Mouse (Mus musculus): ENCODE results near the gene Iqsec1.
A peak's percentile ranks its signal among the peaks of the same experiment; 100 is the strongest.

The Iqsec1 gene

DNA sequence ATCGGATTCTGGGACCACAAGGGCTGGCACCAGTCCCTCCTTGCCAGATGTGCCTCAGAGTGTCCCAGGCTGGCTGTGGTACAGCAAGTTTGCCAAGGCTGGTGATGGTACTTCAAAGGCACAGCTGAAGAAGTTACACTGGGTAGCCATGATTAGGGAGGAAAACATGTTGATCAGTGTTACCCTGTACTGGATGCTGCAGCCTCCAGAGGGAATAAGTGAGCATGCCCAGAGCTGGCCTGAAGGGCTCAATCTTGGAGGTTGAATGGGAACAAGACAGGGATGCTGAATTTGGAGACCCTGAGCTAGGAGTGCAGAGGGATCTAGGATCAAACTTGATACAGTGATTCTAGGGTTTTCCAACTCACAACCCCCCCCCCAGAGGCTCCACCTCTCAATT lies 175.0 kb downstream of the Iqsec1 start:
- no peak for DNase-seq (ENCODE audit: low spot score in 2 of 2)

DNA sequence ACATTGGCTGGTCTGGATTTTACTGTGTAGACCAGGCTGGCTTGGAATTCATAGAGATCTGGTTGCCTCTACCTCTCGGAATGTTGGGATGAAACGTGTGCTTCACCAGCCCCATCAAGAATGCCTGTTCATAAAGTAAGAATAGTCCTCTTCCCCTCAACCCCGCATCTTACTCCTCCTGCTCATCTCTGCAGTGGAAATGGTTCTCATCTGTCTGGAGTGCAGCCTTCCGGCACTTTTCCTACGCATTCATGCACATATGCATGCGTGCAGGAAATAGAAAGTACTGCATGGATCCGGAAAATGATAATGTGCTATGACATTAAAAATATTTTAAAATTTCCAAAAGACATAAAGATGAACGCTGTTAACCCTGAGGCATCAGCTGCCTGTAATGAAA lies 175.9 kb downstream of the Iqsec1 start:
- no peak for DNase-seq (ENCODE audit: low spot score in 2 of 2)

DNA sequence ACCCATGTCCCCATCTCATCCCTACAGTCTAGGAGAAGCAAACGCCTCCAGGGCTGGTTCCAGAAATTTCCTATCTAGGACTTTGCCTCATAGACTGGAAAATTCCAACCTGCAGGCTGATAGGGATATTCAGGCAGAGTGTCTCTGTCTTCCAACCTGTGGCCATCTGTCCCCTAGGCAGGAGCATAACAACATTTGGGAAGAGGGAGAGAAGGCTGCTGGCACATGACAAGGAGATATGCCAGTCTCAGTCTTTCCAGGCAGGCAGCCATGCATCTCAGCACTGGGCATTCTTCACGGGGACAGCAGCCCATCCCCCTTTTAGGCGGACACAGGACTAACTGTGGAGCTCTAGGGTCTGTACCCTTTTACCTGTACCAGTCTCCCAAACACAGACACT lies 176.4 kb downstream of the Iqsec1 start:
- DNase-seq (ENCODE audit: low spot score in 2 of 2), result no peak

DNA sequence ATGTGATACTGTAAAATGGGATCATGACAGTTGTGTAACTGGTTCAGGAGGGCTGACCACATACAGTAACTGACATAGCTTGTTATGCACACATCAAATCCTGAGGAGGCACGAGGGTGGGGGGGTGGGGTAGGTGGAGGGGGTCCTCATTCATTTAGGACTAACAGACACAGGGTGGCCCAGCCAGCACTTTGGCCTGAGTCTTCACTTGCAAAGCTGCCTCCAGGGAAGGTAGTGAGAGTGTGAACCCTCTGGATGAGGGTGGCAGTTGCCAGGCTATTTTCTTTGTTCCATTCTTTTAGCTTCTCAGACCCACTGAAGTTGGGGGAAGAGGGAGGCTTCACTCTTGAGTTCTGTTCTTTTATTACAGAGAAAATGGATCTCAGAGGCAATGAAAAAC lies 177.9 kb downstream of the Iqsec1 start:
- no peak for DNase-seq (ENCODE audit: low spot score in 2 of 2)

DNA sequence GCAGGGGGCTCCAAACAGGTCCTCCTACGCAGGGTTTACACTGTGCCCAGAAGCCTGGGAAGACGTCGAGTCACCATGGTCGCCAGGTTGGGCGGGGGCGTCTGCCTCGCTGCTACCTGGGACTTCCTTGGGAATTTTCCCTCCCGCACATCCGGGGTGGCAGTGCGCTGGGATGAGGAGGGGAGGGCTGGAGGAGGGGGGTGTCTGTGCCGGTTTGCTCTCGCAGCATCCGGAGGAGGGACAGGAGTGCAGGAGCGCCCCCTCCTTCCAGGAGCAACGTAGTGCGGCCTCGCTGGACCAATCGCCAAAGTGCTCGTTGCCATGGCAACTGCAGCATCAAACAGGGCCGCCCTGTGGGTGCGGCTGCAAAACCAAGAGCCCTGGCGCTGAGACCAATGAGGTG lies 178.5 kb downstream of the Iqsec1 start:
- peak; percentile 95 to 96 for DNase-seq (ENCODE audit: low spot score in 2 of 2)

DNA sequence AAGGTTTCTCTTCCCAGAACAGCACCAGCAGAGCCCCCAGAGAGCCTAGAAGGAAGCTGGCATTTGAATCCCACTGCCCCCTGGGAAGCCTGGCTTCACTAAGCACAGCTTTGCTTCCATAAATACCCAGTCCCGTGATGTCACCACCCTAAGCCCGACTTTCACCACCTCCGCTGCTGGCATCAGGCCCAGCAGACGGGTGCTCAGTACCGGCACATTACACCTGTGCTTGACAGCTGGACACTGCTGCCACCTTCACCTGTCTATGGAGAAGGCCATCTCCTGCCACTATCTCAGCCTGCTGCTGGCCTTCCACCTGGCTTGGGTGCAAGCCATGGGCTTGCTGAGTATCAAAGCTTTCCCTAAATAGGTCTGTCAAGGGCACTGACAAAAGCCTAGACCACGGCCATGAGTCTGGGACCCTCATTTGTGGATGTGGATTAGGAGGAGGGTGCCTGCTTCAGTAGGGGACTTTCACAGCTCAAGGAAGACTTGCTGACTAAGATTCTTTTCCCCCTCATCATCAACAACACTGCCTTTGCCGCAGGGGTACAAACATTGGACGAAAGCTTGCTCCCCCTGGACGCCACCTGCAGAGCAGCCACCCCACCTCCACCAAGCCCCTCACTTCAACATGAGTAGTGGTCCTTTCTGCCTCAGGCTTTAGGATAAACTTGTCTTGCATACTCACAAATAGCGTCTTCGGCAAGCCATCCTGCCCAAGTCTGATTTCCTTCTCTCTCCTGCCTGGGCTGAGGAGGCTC lies 179.2 kb downstream of the Iqsec1 start:
- DNase-seq (ENCODE audit: low spot score in 2 of 2), result peak; percentile 65 to 68

DNA sequence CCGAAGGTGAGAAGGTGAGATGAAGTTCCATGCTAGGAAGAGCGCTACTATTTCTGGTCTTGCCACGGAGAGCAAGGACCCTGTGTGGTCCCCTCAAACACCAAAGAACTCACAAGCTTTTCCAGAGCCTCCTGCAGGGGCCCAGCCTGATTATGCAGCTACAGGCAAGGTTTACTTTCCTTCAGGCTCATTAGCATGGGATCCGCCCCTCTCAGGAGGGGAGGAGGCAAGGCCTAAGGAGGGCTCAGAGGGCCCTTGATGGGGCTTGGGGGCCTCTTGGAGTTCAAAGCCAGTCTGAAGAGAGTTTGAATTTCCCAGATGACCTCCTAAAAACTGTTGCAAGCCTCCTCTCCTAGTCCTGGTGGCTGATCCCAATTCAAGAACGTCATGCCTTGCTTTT lies 179.9 kb downstream of the Iqsec1 start:
- DNase-seq (ENCODE audit: low spot score in 2 of 2), result no peak

DNA sequence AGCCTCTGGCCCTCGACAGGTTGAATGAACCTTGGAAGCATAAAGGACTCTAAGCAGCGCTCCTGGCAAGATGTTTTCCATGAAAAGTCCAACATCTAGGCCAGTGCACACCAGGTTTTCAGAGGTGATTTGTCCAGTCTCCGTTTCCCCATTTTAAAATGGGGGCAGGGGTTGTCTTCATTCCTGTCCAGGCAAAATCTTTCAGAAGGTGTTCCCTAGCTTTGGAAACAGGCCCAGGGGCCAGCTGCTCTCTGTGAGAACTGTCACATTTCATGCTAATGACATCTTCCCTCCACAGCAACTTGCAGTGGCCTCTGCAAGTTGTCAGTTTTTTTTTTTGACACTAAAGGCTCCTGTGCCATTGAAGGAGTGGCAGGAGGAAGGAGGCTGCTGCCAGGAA lies 180.4 kb downstream of the Iqsec1 start:
- DNase-seq (ENCODE audit: low spot score in 2 of 2), result no peak

DNA sequence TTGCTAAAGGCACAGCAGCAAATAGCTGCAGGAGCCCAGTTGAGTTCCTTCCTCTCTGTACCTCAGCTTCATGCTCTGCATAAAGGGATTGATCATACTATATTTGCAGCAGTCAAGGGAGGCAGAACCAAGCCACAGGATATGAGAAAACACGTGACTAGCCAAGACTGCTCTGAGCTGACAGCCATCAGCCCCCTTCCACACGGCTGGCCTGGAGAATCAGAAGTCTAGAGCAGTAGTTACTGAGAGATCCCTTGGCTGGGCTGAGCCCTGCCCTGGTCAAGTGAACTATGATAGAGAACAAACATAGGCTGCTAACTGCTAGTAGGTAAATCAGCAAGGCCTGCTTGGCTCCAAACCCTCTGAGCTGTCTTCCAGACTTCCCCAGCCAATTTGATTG lies 180.9 kb downstream of the Iqsec1 start:
- DNase-seq (ENCODE audit: low spot score in 2 of 2), result no peak

DNA sequence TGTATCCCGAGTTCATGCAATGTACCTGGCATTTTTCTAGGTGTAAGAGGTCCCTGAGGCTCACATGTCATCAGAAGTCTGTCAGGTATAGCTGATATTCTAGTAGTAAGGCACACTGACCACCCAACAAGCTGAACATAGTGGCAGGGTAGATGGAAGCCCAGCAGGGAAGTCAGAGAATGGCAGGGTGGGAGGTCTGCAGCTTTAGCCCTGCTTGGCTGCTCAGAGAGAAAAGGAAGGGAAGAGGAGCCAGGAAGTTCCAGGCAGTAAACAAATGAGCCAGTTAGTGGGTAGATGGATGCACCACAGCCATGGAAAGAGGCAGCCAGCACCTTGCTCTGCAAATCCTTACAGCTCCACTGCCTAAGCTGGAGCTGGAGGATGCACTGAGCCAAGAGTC lies 181.7 kb downstream of the Iqsec1 start:
- DNase-seq (ENCODE audit: low spot score in 2 of 2), result no peak

DNA sequence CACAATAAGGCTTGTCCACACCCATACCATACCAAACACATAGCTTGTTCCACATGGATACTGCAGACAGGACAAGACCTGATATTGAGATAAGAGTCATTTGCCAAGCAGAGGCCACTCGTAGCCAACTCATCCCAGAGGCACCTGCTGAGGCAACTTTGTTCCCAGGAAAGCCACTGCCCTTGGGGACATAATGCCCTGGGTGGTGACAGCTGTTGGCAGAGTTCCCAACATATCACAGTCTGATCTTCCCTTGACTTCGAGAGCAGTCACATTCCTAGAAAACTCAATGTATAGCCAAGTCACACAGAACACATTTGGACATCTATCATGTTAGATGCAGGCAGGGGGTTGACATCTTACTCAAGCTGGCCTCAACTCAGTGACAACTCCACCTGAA lies 183.4 kb downstream of the Iqsec1 start:
- no peak for DNase-seq (ENCODE audit: low spot score in 2 of 2)

DNA sequence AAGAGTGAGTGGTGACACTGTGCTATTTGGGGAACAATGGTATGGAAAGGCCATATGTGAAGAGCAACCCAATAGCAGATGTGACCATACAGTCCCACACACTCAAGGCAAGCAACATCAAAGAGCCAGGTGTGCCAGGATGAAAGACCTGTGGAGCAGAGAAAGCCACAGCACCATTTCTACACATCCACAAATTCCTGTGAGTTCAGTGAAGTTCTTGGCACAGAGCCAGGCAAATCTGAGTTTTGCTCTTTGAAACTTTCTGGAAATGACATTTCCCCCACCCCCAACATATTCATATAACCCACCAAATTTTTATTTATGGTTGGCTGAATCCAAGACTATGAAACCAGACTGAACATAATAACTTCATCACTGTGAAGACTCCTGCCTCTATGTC lies 183.8 kb downstream of the Iqsec1 start:
- no peak for DNase-seq (ENCODE audit: low spot score in 2 of 2)

DNA sequence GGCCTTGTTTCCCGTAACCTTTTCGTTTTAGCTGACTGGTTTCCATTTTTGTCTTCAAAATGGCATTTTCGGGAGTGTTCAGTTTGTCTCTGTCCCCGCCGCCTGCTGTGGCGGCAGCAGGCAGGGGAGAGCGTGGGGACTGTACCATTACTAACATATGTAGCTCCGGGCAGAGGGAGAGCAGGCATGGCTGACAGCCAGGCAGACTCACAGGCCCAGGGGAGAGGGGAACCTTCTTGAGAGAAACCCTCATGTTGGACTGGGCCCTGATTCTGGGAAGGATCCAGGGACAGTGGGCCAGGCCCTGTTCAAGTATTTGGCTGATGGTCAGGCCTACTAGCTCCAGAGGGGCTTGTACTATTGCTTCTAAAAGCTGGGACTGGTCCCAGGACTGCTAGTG lies 185.9 kb downstream of the Iqsec1 start:
- peak; percentile 60 to 71 for DNase-seq (ENCODE audit: low spot score in 2 of 2)

DNA sequence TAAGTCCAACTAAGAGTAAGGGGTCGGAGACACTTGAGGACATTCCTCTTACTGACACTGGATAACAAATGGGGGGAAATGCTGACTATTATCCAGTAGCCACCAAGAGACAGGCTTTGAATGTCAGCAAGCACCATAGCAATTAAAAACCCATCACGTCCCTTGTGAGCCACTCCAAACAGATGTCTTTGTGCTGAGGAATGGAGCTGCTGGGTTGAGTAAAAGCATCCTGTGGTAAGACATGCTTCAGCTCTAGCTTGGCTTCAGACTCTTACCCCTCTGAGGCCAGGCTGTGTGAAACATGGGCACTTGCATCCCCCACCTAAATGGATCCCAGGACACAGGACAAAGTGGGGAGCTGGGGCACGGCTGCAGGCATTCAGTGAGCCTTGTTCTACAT lies 186.4 kb downstream of the Iqsec1 start:
- DNase-seq (ENCODE audit: low spot score in 2 of 2), result no peak

DNA sequence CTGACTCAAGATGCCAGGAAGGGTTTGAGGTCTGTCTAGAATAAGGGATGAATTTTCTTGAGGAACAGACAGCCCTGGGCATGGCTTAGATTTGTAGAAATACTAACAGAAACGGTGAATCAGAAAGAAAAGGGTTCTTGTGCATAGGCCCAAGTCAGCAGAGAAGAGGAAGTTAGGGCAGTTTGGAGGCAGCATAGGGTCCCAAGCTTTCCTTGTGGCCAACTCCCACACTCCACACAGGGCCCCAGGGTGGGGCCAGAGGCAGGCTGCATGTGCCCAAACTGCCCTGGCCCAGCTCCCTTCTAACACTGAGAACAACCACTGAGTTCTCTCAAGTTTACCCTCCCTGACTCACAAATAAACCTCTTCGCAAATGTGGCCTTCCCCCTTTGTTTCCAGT lies 187.7 kb downstream of the Iqsec1 start:
- DNase-seq (ENCODE audit: low spot score in 2 of 2), result no peak

DNA sequence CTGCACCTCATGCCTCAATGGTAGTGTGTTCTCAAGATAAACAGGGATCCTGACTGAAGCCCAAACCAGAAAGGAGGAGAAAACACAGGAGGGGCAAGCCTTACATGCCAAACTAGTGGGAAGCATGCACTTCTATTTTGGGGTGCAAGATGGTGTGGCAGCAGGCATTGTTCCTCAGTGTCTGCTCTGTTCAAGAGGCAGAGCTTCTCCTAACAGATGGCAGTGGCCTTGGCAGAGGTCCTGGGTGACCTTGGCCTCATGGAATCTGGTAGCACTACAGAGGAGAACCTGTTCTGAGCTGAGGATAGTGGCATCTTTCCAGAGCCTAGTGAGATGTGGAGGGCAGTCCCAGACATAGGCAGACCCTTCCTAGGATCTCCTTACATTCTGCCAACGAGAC lies 189.4 kb downstream of the Iqsec1 start:
- no peak for DNase-seq (ENCODE audit: low spot score in 2 of 2)

DNA sequence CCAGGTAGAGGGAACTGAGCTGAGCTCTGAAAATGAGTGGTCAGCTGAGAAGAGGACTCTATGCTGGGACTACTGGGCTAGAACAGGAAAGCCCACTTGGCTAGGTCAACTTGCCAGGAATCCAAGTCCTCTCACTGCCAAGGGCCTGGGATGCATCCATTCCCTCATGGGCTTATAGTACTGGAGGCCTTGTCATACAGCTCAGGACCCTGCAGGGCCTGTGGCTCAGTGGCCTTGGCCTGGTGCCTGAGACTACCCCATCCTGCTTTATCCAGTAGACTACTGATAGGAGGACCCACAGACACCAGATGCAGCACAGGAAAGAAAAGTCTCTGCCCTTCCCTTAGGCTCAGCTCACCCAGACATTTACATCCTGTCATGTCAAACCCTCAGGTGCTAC lies 190.3 kb downstream of the Iqsec1 start:
- DNase-seq (ENCODE audit: low spot score in 2 of 2), result no peak

DNA sequence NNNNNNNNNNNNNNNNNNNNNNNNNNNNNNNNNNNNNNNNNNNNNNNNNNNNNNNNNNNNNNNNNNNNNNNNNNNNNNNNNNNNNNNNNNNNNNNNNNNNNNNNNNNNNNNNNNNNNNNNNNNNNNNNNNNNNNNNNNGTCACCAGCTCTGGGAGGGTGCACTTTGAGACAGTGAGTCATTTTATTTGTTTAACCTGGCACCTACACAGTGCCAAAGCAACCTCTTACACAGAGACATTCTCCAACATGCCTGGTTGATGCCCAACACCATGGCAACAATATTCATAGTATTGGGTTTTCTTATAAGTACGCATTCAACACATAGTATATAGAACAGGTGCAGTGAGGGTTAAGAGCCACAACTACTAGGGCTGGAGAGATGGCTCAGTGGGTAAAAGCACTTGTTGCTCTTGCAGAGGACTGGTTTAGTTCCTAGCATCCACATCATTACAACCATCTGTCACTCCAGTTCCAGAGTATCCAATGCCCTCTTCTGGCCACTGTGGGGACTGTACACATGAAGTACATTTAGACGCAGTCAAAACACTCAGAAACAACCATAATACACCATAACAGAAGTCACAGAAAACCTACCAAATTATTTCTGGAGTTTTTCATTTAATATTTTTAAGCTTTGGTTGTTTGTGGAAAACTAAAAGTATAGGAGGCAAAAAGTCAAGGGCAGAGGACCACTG lies 191.4 kb downstream of the Iqsec1 start:
- no peak for DNase-seq (ENCODE audit: low spot score in 2 of 2)

DNA sequence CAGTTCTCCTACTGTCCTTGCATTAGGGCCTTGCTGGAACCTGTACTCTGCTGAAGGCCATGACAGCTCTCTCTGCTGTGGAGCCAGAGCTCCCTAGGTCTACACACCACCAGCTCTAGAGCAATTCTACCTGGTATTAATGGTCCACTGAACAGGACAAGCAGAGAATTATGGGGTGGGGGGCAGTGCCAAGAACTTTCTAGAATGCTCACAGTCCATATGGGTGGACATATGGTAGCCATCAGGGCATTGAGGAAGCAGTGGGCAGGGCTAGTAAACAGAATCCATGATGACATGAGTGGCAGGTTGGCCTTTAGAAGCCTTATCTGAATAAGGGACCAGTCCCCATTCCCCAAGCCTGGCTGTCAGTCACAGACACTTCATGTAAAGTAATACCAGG lies 197.6 kb downstream of the Iqsec1 start:
- no peak for DNase-seq (ENCODE audit: low spot score in 2 of 2)

DNA sequence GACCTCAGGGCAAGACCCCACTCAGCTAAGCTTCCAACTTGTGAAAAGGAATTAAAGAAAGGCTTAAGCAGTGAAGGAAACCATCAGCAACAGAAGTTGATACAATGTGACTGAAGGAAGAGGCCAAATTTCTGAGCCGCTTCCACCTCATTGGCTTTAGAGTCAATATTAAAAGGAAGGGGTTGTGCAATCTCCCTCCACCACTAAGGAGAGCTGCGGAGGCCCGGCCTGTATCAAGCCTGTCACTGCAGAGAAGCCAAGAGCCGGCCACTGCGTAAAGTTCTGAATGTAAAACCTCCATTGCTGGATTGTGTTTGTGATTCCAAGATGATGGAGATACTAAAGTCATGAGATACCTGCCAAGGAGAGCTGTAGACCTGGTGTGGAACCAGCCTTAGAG lies 199.0 kb downstream of the Iqsec1 start:
- no peak for DNase-seq (ENCODE audit: low spot score in 2 of 2)

DNA sequence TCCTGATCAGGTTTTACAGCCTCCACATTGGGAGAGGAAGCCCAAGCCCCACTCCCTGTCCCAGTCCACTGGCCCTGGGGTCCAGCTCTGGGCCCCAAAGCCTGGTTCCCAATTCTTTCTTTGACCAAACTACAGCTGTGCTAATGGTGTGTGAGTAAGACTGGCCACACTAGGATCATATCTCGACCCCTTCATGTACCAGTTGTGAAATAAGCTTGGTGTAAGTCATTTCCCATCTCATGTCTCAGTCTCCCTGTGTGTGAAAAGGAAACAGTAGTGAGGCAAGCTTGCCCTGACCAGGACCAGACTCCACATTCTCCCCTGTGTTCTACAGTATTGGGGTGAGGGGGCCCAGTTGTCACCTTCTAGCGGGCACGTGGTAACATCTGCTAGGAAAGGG lies 200.9 kb downstream of the Iqsec1 start:
- no peak for DNase-seq (ENCODE audit: low spot score in 2 of 2)

DNA sequence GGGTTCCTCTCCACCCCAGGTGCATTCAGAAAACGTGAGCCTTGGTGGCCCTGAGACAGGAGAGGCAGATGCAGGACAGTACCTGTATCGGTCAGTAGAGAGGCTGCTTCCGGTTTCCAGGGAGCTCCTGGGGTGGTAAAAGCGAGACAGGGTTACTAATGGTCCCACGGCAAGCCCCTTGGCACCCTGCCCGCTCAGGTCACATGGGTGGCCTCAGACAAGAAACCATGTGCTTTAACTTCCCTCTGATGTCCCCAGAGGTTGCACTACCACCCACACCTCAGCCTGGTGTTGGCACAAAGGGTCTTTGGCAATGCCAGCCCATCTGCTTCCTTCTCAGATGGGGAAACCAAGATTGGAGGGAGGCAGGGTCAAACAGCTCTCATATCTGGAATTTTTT lies 201.4 kb downstream of the Iqsec1 start:
- no peak for DNase-seq (ENCODE audit: low spot score in 2 of 2)

DNA sequence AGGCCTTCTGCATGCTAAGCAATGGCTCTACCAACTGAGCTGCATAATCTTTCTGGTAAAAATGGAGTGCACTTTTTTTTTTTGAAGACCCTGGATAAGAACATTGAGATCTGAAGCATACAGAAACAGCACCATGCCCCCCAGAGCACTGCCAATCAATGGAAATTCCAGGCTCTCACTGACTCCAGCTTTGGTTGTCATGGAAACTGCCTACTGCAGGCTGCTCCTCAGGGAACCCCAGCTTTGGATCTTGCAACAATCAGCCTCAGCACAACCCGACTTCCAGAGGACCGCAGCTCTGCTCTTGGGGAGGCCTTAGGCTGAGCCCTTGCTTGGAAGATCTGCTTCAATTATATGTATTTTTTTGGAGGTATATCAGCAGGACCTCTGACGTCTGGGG lies 201.9 kb downstream of the Iqsec1 start:
- DNase-seq (ENCODE audit: low spot score in 2 of 2), result no peak

DNA sequence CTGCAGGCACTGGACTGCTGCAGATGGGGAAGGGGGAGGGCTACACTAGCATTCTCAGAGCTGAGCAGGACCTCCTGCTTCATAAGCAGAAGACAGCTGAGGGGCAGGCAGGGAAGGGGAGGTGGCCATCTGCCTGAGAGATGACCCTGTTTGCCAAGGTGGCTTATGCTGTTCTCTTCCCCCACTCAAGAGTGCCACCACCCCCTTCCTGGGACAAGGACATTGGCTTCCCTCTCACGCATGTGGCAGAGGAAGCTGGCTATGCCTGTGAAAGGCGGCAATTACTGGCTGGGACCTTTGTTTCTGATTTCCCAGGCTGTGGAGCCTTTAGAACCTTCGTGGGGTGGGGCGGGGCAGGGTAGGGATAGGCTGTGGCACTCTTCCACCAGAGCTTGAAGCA lies 204.5 kb downstream of the Iqsec1 start:
- DNase-seq (ENCODE audit: low spot score in 2 of 2), result peak in 1 of 2 experiments; percentile 31
